Mouse (Mus musculus): ENCODE results near the gene Cyp2c23. TPM values are rescaled to one million over a fixed set of nuclear protein-coding genes. Genes with fewer than 3 reads are reported as not detected.

Cyp2c23 gene
- polyA plus RNA-seq, 1 experiment from 2014 or later, result 0.55 TPM

- Histone ChIP-seq H3K27me3 (ENCODE audit: control insufficient read depth, insufficient read depth, low read depth, low read length) (no peaks in the 10 kb centered on the region), H3K27ac (ENCODE audit: low read length) (no peak overlapping the region), H3K36me3 (ENCODE audit: control insufficient read depth, insufficient read depth, low read length) (no peaks in the 10 kb centered on the region), H3K4me3 (ENCODE audit: low read length) (no peak overlapping the region), H3K9ac (ENCODE audit: low read length) (no peak overlapping the region), H3K4me2 (ENCODE audit: low read depth, low read length) (no peak overlapping the region), H3K9me3 (ENCODE audit: control insufficient read depth, low read length) (no peaks in the 10 kb centered on the region), H3K4me1 (replicated peaks; ENCODE audit: control insufficient read depth, insufficient read depth, low read length) (no peaks in the 10 kb centered on the region)
- 82% methylated on average over 8 of the region's 8 CpGs for WGBS
- ATAC-seq (ENCODE audit: low read depth), result no peak
These were observed 38.6 kb downstream of the Cyp2c23 start for GRCm38 (mm10) chr19:43990362-43990761.

GRCm38 (mm10) chr19:43986069-43986794 is 42.8 kb downstream of the Cyp2c23 start, which contains the start of gene Cpn1:
Cpn1 (minus strand) TSS chr19:43986556.
- H3K4me1 ChIP-seq (replicated peaks; ENCODE audit: control insufficient read depth, insufficient read depth, low read length), result no peaks in the 10 kb centered on the region
- no peak within 1 kb of the TSS for H3K27ac ChIP-seq (ENCODE audit: low read length)
- H3K4me3 ChIP-seq (ENCODE audit: low read length), result peak within 1 kb of the TSS; percentile 19
- WGBS, result 17% methylated on average over 30 of the region's 30 CpGs
- peak within 1 kb of the TSS; percentile 44 for H3K4me2 ChIP-seq (ENCODE audit: low read depth, low read length)
- no peaks in the 10 kb centered on the region for H3K27me3 ChIP-seq (ENCODE audit: control insufficient read depth, insufficient read depth, low read depth, low read length)
- 0 out of 2 replicates have a peak within 1 kb of the TSS, but pooled peaks have one; percentile 31 for H3K9ac ChIP-seq (ENCODE audit: low read length)
- ATAC-seq (ENCODE audit: low read depth), result peak; percentile 65
- H3K9me3 ChIP-seq (ENCODE audit: control insufficient read depth, low read length), result no peaks in the 10 kb centered on the region
- no peaks in the 10 kb centered on the region for H3K36me3 ChIP-seq (ENCODE audit: control insufficient read depth, insufficient read depth, low read length)

GRCm38 (mm10) chr19:43981992-43982391 is 47.0 kb downstream of the Cyp2c23 start:
- no peaks in the 10 kb centered on the region for H3K27me3 ChIP-seq (ENCODE audit: control insufficient read depth, insufficient read depth, low read depth, low read length)
- no peaks in the 10 kb centered on the region for H3K4me1 ChIP-seq (replicated peaks; ENCODE audit: control insufficient read depth, insufficient read depth, low read length)
- 79% methylated on average over 5 of the region's 5 CpGs for WGBS
- no peaks in the 10 kb centered on the region for H3K36me3 ChIP-seq (ENCODE audit: control insufficient read depth, insufficient read depth, low read length)
- no peak overlapping the region for H3K4me3 ChIP-seq (ENCODE audit: low read length)
- ATAC-seq (ENCODE audit: low read depth), result no peak
- no peaks in the 10 kb centered on the region for H3K9me3 ChIP-seq (ENCODE audit: control insufficient read depth, low read length)
- H3K4me2 ChIP-seq (ENCODE audit: low read depth, low read length), result no peak overlapping the region
- H3K27ac ChIP-seq (ENCODE audit: low read length), result no peak overlapping the region
- H3K9ac ChIP-seq (ENCODE audit: low read length), result no peak overlapping the region

- no peaks in the 10 kb centered on the region for H3K4me1 ChIP-seq (replicated peaks; ENCODE audit: control insufficient read depth, insufficient read depth, low read length)
- no peaks in the 10 kb centered on the region for H3K27me3 ChIP-seq (ENCODE audit: control insufficient read depth, insufficient read depth, low read depth, low read length)
- H3K4me2 ChIP-seq (ENCODE audit: low read depth, low read length), result no peak overlapping the region
- H3K9me3 ChIP-seq (ENCODE audit: control insufficient read depth, low read length), result no peaks in the 10 kb centered on the region
- 87% methylated on average over 17 of the region's 17 CpGs for WGBS
- H3K27ac ChIP-seq (ENCODE audit: low read length), result no peak overlapping the region
- ATAC-seq (ENCODE audit: low read depth), result no peak
- no peaks in the 10 kb centered on the region for H3K36me3 ChIP-seq (ENCODE audit: control insufficient read depth, insufficient read depth, low read length)
- H3K9ac ChIP-seq (ENCODE audit: low read length), result no peak overlapping the region
- H3K4me3 ChIP-seq (ENCODE audit: low read length), result no peak overlapping the region
These were observed 48.3 kb downstream of the Cyp2c23 start for GRCm38 (mm10) chr19:43980711-43981110.

- no peaks in the 10 kb centered on the region for H3K36me3 ChIP-seq (ENCODE audit: control insufficient read depth, insufficient read depth, low read length)
- WGBS, result 71% methylated on average over 3 of the region's 3 CpGs
- H3K4me3 ChIP-seq (ENCODE audit: low read length), result no peak overlapping the region
- no peaks in the 10 kb centered on the region for H3K27me3 ChIP-seq (ENCODE audit: control insufficient read depth, insufficient read depth, low read depth, low read length)
- H3K9ac ChIP-seq (ENCODE audit: low read length), result no peak overlapping the region
- no peak overlapping the region for H3K4me2 ChIP-seq (ENCODE audit: low read depth, low read length)
- H3K4me1 ChIP-seq (replicated peaks; ENCODE audit: control insufficient read depth, insufficient read depth, low read length), result no peaks in the 10 kb centered on the region
- no peak for ATAC-seq (ENCODE audit: low read depth)
- H3K9me3 ChIP-seq (ENCODE audit: control insufficient read depth, low read length), result no peaks in the 10 kb centered on the region
- no peak overlapping the region for H3K27ac ChIP-seq (ENCODE audit: low read length)
These were observed 51.2 kb downstream of the Cyp2c23 start for GRCm38 (mm10) chr19:43977799-43978198.

GRCm38 (mm10) chr19:43976661-43977060 is 52.3 kb downstream of the Cyp2c23 start:
- Histone ChIP-seq H3K4me1 (replicated peaks; ENCODE audit: control insufficient read depth, insufficient read depth, low read length) (no peaks in the 10 kb centered on the region), H3K9ac (ENCODE audit: low read length) (no peak overlapping the region), H3K27ac (ENCODE audit: low read length) (no peak overlapping the region), H3K36me3 (ENCODE audit: control insufficient read depth, insufficient read depth, low read length) (no peaks in the 10 kb centered on the region), H3K27me3 (ENCODE audit: control insufficient read depth, insufficient read depth, low read depth, low read length) (no peaks in the 10 kb centered on the region), H3K4me2 (ENCODE audit: low read depth, low read length) (no peak overlapping the region), H3K4me3 (ENCODE audit: low read length) (no peak overlapping the region), H3K9me3 (ENCODE audit: control insufficient read depth, low read length) (no peaks in the 10 kb centered on the region)
- WGBS, result 48% methylated on average over 6 of the region's 6 CpGs
- 0 out of 2 replicates have a peak, but pooled peaks have one; percentile 31 for ATAC-seq (ENCODE audit: low read depth)

GRCm38 (mm10) chr19:43974221-43974620 is 54.8 kb downstream of the Cyp2c23 start:
- Histone ChIP-seq H3K4me3 (ENCODE audit: low read length) (no peak overlapping the region), H3K36me3 (ENCODE audit: control insufficient read depth, insufficient read depth, low read length) (no peaks in the 10 kb centered on the region), H3K4me2 (ENCODE audit: low read depth, low read length) (no peak overlapping the region), H3K27me3 (ENCODE audit: control insufficient read depth, insufficient read depth, low read depth, low read length) (no peaks in the 10 kb centered on the region), H3K4me1 (replicated peaks; ENCODE audit: control insufficient read depth, insufficient read depth, low read length) (no peaks in the 10 kb centered on the region), H3K9me3 (ENCODE audit: control insufficient read depth, low read length) (no peaks in the 10 kb centered on the region), H3K9ac (ENCODE audit: low read length) (no peak overlapping the region), H3K27ac (ENCODE audit: low read length) (no peak overlapping the region)
- no peak for ATAC-seq (ENCODE audit: low read depth)
- 87% methylated on average over 6 of the region's 6 CpGs for WGBS

- Histone ChIP-seq H3K4me2 (ENCODE audit: low read depth, low read length) (no peak overlapping the region), H3K9me3 (ENCODE audit: control insufficient read depth, low read length) (no peaks in the 10 kb centered on the region), H3K4me1 (replicated peaks; ENCODE audit: control insufficient read depth, insufficient read depth, low read length) (no peaks in the 10 kb centered on the region), H3K9ac (ENCODE audit: low read length) (no peak overlapping the region), H3K27ac (ENCODE audit: low read length) (no peak overlapping the region), H3K4me3 (ENCODE audit: low read length) (no peak overlapping the region), H3K36me3 (ENCODE audit: control insufficient read depth, insufficient read depth, low read length) (no peaks in the 10 kb centered on the region), H3K27me3 (ENCODE audit: control insufficient read depth, insufficient read depth, low read depth, low read length) (no peaks in the 10 kb centered on the region)
- no peak for ATAC-seq (ENCODE audit: low read depth)
- WGBS, result 71% methylated on average over 9 of the region's 9 CpGs
These were observed 55.3 kb downstream of the Cyp2c23 start for GRCm38 (mm10) chr19:43973711-43974110.

- Histone ChIP-seq H3K27me3 (ENCODE audit: control insufficient read depth, insufficient read depth, low read depth, low read length) (no peaks in the 10 kb centered on the region), H3K9ac (ENCODE audit: low read length) (no peak overlapping the region), H3K4me3 (ENCODE audit: low read length) (no peak overlapping the region), H3K27ac (ENCODE audit: low read length) (no peak overlapping the region), H3K36me3 (ENCODE audit: control insufficient read depth, insufficient read depth, low read length) (no peaks in the 10 kb centered on the region), H3K4me2 (ENCODE audit: low read depth, low read length) (no peak overlapping the region), H3K4me1 (replicated peaks; ENCODE audit: control insufficient read depth, insufficient read depth, low read length) (no peaks in the 10 kb centered on the region), H3K9me3 (ENCODE audit: control insufficient read depth, low read length) (no peaks in the 10 kb centered on the region)
- 90% methylated on average over 8 of the region's 8 CpGs for WGBS
- no peak for ATAC-seq (ENCODE audit: low read depth)
These were observed 56.9 kb downstream of the Cyp2c23 start for GRCm38 (mm10) chr19:43972129-43972528.

Measured in lung, embryonic 16.5 days (tissue).